ENCODE assay signal across 7 mouse cellular contexts in the genomic region with DNA sequence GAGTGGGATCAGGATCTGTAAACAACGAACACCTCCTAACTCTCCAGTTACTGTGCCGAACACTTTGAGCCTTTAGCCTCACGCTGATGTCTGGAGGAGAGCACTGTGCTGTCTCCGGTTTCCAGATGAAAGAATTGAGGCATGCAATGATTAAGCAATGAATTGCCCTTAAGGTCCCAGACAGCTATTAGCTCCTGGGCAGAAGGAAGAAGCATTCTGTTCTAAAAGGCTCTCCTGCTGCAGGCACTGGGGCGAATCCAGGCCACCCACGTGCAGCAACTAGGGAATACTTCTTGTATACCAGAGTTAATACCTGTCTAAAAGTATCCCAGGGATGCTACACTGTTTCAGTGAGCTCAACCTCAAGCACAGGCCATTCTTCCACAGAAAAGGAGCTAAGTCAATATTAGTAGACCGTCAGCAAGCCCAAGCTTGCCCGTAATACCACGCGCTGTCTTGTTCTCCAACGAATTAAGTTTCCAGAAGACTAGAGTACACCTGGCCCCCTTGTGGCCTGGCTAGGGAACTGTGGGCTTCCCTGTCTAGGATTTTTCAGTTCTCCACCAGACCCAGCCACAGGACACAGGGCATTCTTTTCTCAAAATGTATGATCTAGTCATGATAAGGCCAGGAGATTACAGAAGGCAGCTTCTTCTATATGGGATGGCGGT. TPM values are rescaled to one million over a fixed set of nuclear protein-coding genes. Genes with fewer than 3 reads are reported as not detected.
DNase-seq lines count a peak whose midpoint lies in the region; ATAC-seq and TF ChIP-seq lines count a peak whose summit lies in the region.

No protein-coding gene starts in this region.

- no peaks in the 10 kb centered on the region for H3K9me3 ChIP-seq in forebrain, embryonic 13.5 days (replicated peaks)
- no peaks in the 10 kb centered on the region for H3K9me3 ChIP-seq in limb, embryonic 11.5 days (ENCODE audit: control insufficient read depth, low read length)
- H3K9me3 ChIP-seq in stomach, embryonic 15.5 days: no peaks in the 10 kb centered on the region

- no peaks in the 10 kb centered on the region for H3K36me3 ChIP-seq in spleen, adult 2 months (ENCODE audit: control insufficient read depth, insufficient read depth, low read length)
- H3K36me3 ChIP-seq in forebrain, embryonic 13.5 days (ENCODE audit: poor library complexity, severe bottlenecking): peaks cover 52% of the 10 kb centered on the region
- H3K36me3 ChIP-seq in limb, embryonic 11.5 days (ENCODE audit: control insufficient read depth, insufficient read depth, low read length): peaks cover 14% of the 10 kb centered on the region
- peaks cover 56% of the 10 kb centered on the region for H3K36me3 ChIP-seq in stomach, embryonic 15.5 days

- TF ChIP-seq POLR2A in spleen, adult 2 months (IDR thresholded peaks at IDR 0.05; ENCODE audit: low read depth, low read length): no peak
- no peak for TF ChIP-seq POLR2A in bone marrow, adult 2 months (IDR thresholded peaks at IDR 0.05; ENCODE audit: borderline replicate concordance, control insufficient read depth, low read depth, low read length)

- TF ChIP-seq CTCF in spleen, adult 2 months (IDR thresholded peaks at IDR 0.05; ENCODE audit: extremely low read depth, insufficient read depth, insufficient read length, insufficient replicate concordance): peak; percentile 52; the same call in 1 of the 2 replicates
- TF ChIP-seq CTCF in bone marrow, adult 2 months (IDR thresholded peaks at IDR 0.05; ENCODE audit: control insufficient read depth, insufficient read depth, low read length): peak; percentile 41; the same call in 1 of the 2 replicates

- H3K4me2 ChIP-seq in forebrain, embryonic 13.5 days: no peak overlapping the region
- H3K4me2 ChIP-seq in limb, embryonic 11.5 days (ENCODE audit: low read depth, severe bottlenecking): no peak overlapping the region
- H3K4me2 ChIP-seq in stomach, embryonic 15.5 days: no peak overlapping the region

- H3K4me1 ChIP-seq in spleen, adult 2 months (ENCODE audit: control insufficient read depth, insufficient read depth, insufficient read length): no peaks in the 10 kb centered on the region
- H3K4me1 ChIP-seq in bone marrow, adult 2 months (ENCODE audit: control insufficient read depth, insufficient read depth, low read length): no peaks in the 10 kb centered on the region
- no peaks in the 10 kb centered on the region for H3K4me1 ChIP-seq in forebrain, embryonic 13.5 days
- H3K4me1 ChIP-seq in limb, embryonic 11.5 days (ENCODE audit: control insufficient read depth, insufficient read depth, low read length): peaks cover 5% of the 10 kb centered on the region; the same call in 1 of the 2 replicates
- H3K4me1 ChIP-seq in stomach, embryonic 15.5 days: no peaks in the 10 kb centered on the region

- peak; percentile 39; the same call in 1 of the 2 replicates for ATAC-seq in forebrain, embryonic 13.5 days
- ATAC-seq in limb, embryonic 11.5 days (ENCODE audit: insufficient number of reproducible peaks, low FRiP score, low TSS enrichment, low read depth): no peak
- peak; percentile 42; the same call in 1 of the 2 replicates for ATAC-seq in stomach, embryonic 15.5 days (ENCODE audit: insufficient read depth, low FRiP score, low read depth)
- no peak for ATAC-seq in megakaryocyte, adult 5-6 weeks (ENCODE audit: poor library complexity, severe bottlenecking)

- 69% methylated on average over 12 of the region's 12 CpGs for WGBS in spleen, adult 2 months
- WGBS in bone marrow, adult 2 months: 65% methylated on average over 12 of the region's 12 CpGs
- WGBS in forebrain, embryonic 13.5 days: 51% methylated on average over 12 of the region's 12 CpGs
- 48% methylated on average over 12 of the region's 12 CpGs for WGBS in limb, embryonic 11.5 days
- 46% methylated on average over 12 of the region's 12 CpGs for WGBS in stomach, embryonic 15.5 days

- H3K4me3 ChIP-seq in spleen, adult 2 months (ENCODE audit: extremely low read depth, insufficient read depth, insufficient read length): no peak overlapping the region
- H3K4me3 ChIP-seq in bone marrow, adult 2 months (replicated peaks; ENCODE audit: control insufficient read depth, low read depth, low read length): no peak overlapping the region
- H3K4me3 ChIP-seq in forebrain, embryonic 13.5 days: no peak overlapping the region
- no peak overlapping the region for H3K4me3 ChIP-seq in limb, embryonic 11.5 days (ENCODE audit: low read depth, low read length)
- H3K4me3 ChIP-seq in stomach, embryonic 15.5 days (replicated peaks): no peak overlapping the region

- no peak overlapping the region for H3K27ac ChIP-seq in spleen, adult 2 months (ENCODE audit: insufficient read depth, low read length)
- no peak overlapping the region for H3K27ac ChIP-seq in bone marrow, adult 2 months (ENCODE audit: control insufficient read depth, insufficient read depth, low read depth, low read length, poor library complexity)
- H3K27ac ChIP-seq in forebrain, embryonic 13.5 days: no peak overlapping the region
- H3K27ac ChIP-seq in limb, embryonic 11.5 days (replicated peaks; ENCODE audit: low read depth, low read length): no peak overlapping the region
- H3K27ac ChIP-seq in stomach, embryonic 15.5 days: no peak overlapping the region

- H3K27me3 ChIP-seq in spleen, adult 2 months (ENCODE audit: control insufficient read depth, insufficient read depth, low read length): no peaks in the 10 kb centered on the region
- H3K27me3 ChIP-seq in forebrain, embryonic 13.5 days: peaks cover 15% of the 10 kb centered on the region
- no peaks in the 10 kb centered on the region for H3K27me3 ChIP-seq in limb, embryonic 11.5 days (ENCODE audit: control insufficient read depth, insufficient read depth, low read length)
- no peaks in the 10 kb centered on the region for H3K27me3 ChIP-seq in stomach, embryonic 15.5 days (replicated peaks)

- H3K9ac ChIP-seq in forebrain, embryonic 13.5 days: no peak overlapping the region
- no peak overlapping the region for H3K9ac ChIP-seq in limb, embryonic 11.5 days (ENCODE audit: low read length)
- no peak overlapping the region for H3K9ac ChIP-seq in stomach, embryonic 15.5 days

- no peak for DNase-seq in spleen, adult 2 months (ENCODE audit: low read depth in 1 of 2, low spot score in 2 of 2)
- no peak for DNase-seq in spleen, postnatal 36 days (ENCODE audit: low spot score in 2 of 2)
- DNase-seq in limb, embryonic 11.5 days (ENCODE audit: low spot score): peak; percentile 71

RNA-seq across cellular contexts. Expression of gene Obsl1, which starts 11.2 kb away (rescaled TPM):
- 7.8 and 7.9 TPM in 2 replicates for polyA plus RNA-seq in spleen, adult 2 months (2012; rRNA removed)
- polyA plus RNA-seq in bone marrow, adult 2 months (2011; ENCODE audit: insufficient read depth, insufficient read length, low replicate concordance, missing spikeins): 4.3 and 6.2 TPM in 2 replicates
- 15.5 and 17.2 TPM in 2 replicates for polyA plus RNA-seq in forebrain, embryonic 13.5 days (2015; fragmentation: Nextera tagmentation; extraction: Ambion mirVana)
- polyA plus RNA-seq in limb, embryonic 11.5 days (2014; fragmentation: Nextera tagmentation; extraction: Ambion mirVana): 67.4 and 72.5 TPM in 2 replicates
- polyA plus RNA-seq in stomach, embryonic 15.5 days (2015; fragmentation: Nextera tagmentation; extraction: Ambion mirVana): 75.1 and 84.0 TPM in 2 replicates
- total RNA-seq in megakaryocyte, adult 5-6 weeks (2015): not detected in 2 replicates
- not detected in 2 replicates for total RNA-seq in megakaryocyte, adult 5-6 weeks (2017)

RNA-seq across cellular contexts. Expression of gene Inha, which starts 11.9 kb away (rescaled TPM):
- 2.9 TPM in 2 replicates for polyA plus RNA-seq in spleen, adult 2 months (2012; rRNA removed)
- polyA plus RNA-seq in bone marrow, adult 2 months (2011; ENCODE audit: insufficient read depth, insufficient read length, low replicate concordance, missing spikeins): not detected in 2 replicates
- polyA plus RNA-seq in forebrain, embryonic 13.5 days (2015; fragmentation: Nextera tagmentation; extraction: Ambion mirVana): 5.8 and 8.0 TPM in 2 replicates
- polyA plus RNA-seq in limb, embryonic 11.5 days (2014; fragmentation: Nextera tagmentation; extraction: Ambion mirVana): 1.3 and 2.3 TPM in 2 replicates
- polyA plus RNA-seq in stomach, embryonic 15.5 days (2015; fragmentation: Nextera tagmentation; extraction: Ambion mirVana): 8.0 and 9.6 TPM in 2 replicates
- total RNA-seq in megakaryocyte, adult 5-6 weeks (2015): not detected in 2 replicates
- total RNA-seq in megakaryocyte, adult 5-6 weeks (2017): not detected in 2 replicates

RNA-seq across cellular contexts. Expression of gene Tmem198, which starts 15.7 kb away (rescaled TPM):
- polyA plus RNA-seq in spleen, adult 2 months (2012; rRNA removed): 2.6 and 3.6 TPM in 2 replicates
- polyA plus RNA-seq in bone marrow, adult 2 months (2011; ENCODE audit: insufficient read depth, insufficient read length, low replicate concordance, missing spikeins): not detected in 2 replicates
- polyA plus RNA-seq in forebrain, embryonic 13.5 days (2015; fragmentation: Nextera tagmentation; extraction: Ambion mirVana): 34.0 and 35.5 TPM in 2 replicates
- polyA plus RNA-seq in limb, embryonic 11.5 days (2014; fragmentation: Nextera tagmentation; extraction: Ambion mirVana): 0.17 and 0.18 TPM in 2 replicates
- polyA plus RNA-seq in stomach, embryonic 15.5 days (2015; fragmentation: Nextera tagmentation; extraction: Ambion mirVana): 2.3 and 2.7 TPM in 2 replicates
- 0.11 TPM in 1 of 2 replicates, not detected in the other for total RNA-seq in megakaryocyte, adult 5-6 weeks (2015)
- 0.15 TPM in 1 of 2 replicates, not detected in the other for total RNA-seq in megakaryocyte, adult 5-6 weeks (2017)

RNA-seq across cellular contexts. Expression of gene Chpf, which starts 15.9 kb away (rescaled TPM):
- polyA plus RNA-seq in spleen, adult 2 months (2012; rRNA removed): 30.4 and 40.6 TPM in 2 replicates
- 2.1 and 4.7 TPM in 2 replicates for polyA plus RNA-seq in bone marrow, adult 2 months (2011; ENCODE audit: insufficient read depth, insufficient read length, low replicate concordance, missing spikeins)
- polyA plus RNA-seq in forebrain, embryonic 13.5 days (2015; fragmentation: Nextera tagmentation; extraction: Ambion mirVana): 16.9 and 18.6 TPM in 2 replicates
- 14.2 and 16.1 TPM in 2 replicates for polyA plus RNA-seq in limb, embryonic 11.5 days (2014; fragmentation: Nextera tagmentation; extraction: Ambion mirVana)
- polyA plus RNA-seq in stomach, embryonic 15.5 days (2015; fragmentation: Nextera tagmentation; extraction: Ambion mirVana): 40.9 and 41.9 TPM in 2 replicates
- total RNA-seq in megakaryocyte, adult 5-6 weeks (2015): 0.50 and 0.69 TPM in 2 replicates
- total RNA-seq in megakaryocyte, adult 5-6 weeks (2017): 0.37 and 0.41 TPM in 2 replicates

RNA-seq across cellular contexts. Expression of gene Stk11ip, which starts 26.3 kb away (rescaled TPM):
- polyA plus RNA-seq in spleen, adult 2 months (2012; rRNA removed): 73.8 and 77.3 TPM in 2 replicates
- polyA plus RNA-seq in bone marrow, adult 2 months (2011; ENCODE audit: insufficient read depth, insufficient read length, low replicate concordance, missing spikeins): 22.7 and 27.1 TPM in 2 replicates
- polyA plus RNA-seq in forebrain, embryonic 13.5 days (2015; fragmentation: Nextera tagmentation; extraction: Ambion mirVana): 16.3 and 19.4 TPM in 2 replicates
- polyA plus RNA-seq in limb, embryonic 11.5 days (2014; fragmentation: Nextera tagmentation; extraction: Ambion mirVana): 20.5 and 21.9 TPM in 2 replicates
- polyA plus RNA-seq in stomach, embryonic 15.5 days (2015; fragmentation: Nextera tagmentation; extraction: Ambion mirVana): 16.1 and 18.1 TPM in 2 replicates
- 9.5 and 10.7 TPM in 2 replicates for total RNA-seq in megakaryocyte, adult 5-6 weeks (2015)
- 17.2 and 20.5 TPM in 2 replicates for total RNA-seq in megakaryocyte, adult 5-6 weeks (2017)

Comparison
In these comparisons a context has a peak if more than half of its experiments do, and no peak if none do; other contexts are left out.
1. ATAC-seq: peak in forebrain, embryonic 13.5 days (single experiment) and stomach, embryonic 15.5 days (single experiment); none in limb, embryonic 11.5 days (single experiment) and megakaryocyte, adult 5-6 weeks (single experiment).